Mouse (Mus musculus) Patski (cell line): ENCODE measurements around the gene Egf. TPM values are rescaled to one million over a fixed set of nuclear protein-coding genes. Genes with fewer than 3 reads are reported as not detected.
A peak's percentile ranks its signal among the peaks of the same experiment; 100 is the strongest.

ENCODE experiments used
- ATAC-seq: fragments of 100-300 bp; one replicate; pipeline ENCODE4 v1.8.0; 2021
- CTCF ChIA-PET: fragments of 350-600 bp; sonication (Branson Sonifier 250); formaldehyde crosslinking; loops from one replicate; lab custom pipeline; 2022; ENCODE audit warnings: inconsistent platforms; lab: Charles Lee
- POLR2A ChIA-PET: fragments of 350-600 bp; sonication (Branson Sonifier 250); formaldehyde crosslinking; loops from one replicate; lab custom pipeline; 2022; ENCODE audit warnings: antibody characterized with exemption, inconsistent platforms; lab: Charles Lee
- DNase-seq: peaks from one replicate; pipeline ENCODE4 v3.0.0-alpha.2; 2011; ENCODE audit warnings: low read depth, low spot score
- H3K27me3 ChIP-seq: fragments of 371-371 bp; one replicate; pipeline ENCODE4 v1.5.1; 2021
- CTCF ChIP-seq: fragments of 100-300 bp; IDR thresholded peaks from one replicate; pipeline ENCODE4 v1.5.1; 2021
- in situ Hi-C: fragments of 300-500 bp; cut with MboI; formaldehyde crosslinking; loops from 3 replicates; pipeline ENCODE4 v1.11.1; 2018; ENCODE audit warnings: low pct_unique_long_range_greater_than_20kb, mixed read lengths
- polyA plus RNA-seq: library from polyadenylated mRNA; unstranded; gene quantifications from one replicate; pipeline ENCODE4 v1.2.3, GENCODE M21; 2021

Egf gene
- polyA plus RNA-seq, 1 experiment from 2014 or later = 1.2 TPM

- DNase-seq (no peak), ATAC-seq (no peak)
- ChIA-PET CTCF (interaction anchor here (1.2 kb wide), 1 partner anchor 45 kb away, joined by 3 read pairs; no protein-coding TSS in a partner anchor), POLR2A (interaction anchor here (0.6 kb wide), 1 partner anchor 236 kb away, joined by 3 read pairs; no protein-coding TSS in a partner anchor)
- no peak for TF ChIP-seq CTCF
- H3K27me3 ChIP-seq = no peaks in the 10 kb centered on the region
- in situ Hi-C loops = no loop called here
Measured at GRCm38 (mm10) chr3:129641621-129642020, 113.5 kb downstream of the Egf start.

- ChIA-PET CTCF (interaction anchor here (1.2 kb wide), 1 partner anchor 46 kb away, joined by 3 read pairs; no protein-coding TSS in a partner anchor), POLR2A (no interaction called here)
- no peak for ATAC-seq
- no peak for DNase-seq
- H3K27me3 ChIP-seq = no peaks in the 10 kb centered on the region
- no peak for TF ChIP-seq CTCF
- in situ Hi-C loops = no loop called here
Measured at GRCm38 (mm10) chr3:129640211-129641000, 114.7 kb downstream of the Egf start.

- no peaks in the 10 kb centered on the region for H3K27me3 ChIP-seq
- TF ChIP-seq CTCF = no peak
- ATAC-seq (no peak), DNase-seq (no peak)
- ChIA-PET CTCF (no interaction called here), POLR2A (no interaction called here)
- in situ Hi-C loops = no loop called here
Measured at GRCm38 (mm10) chr3:129639701-129640100, 115.4 kb downstream of the Egf start.

GRCm38 (mm10) chr3:129637446-129637845 is 117.7 kb downstream of the Egf start:
- DNase-seq = no peak
- no peaks in the 10 kb centered on the region for H3K27me3 ChIP-seq
- no peak for TF ChIP-seq CTCF
- in situ Hi-C loops = no loop called here
- POLR2A ChIA-PET = no interaction called here
- ATAC-seq = no peak
- CTCF ChIA-PET = interaction anchor here (1.5 to 1.7 kb wide), 3 partner anchors 11 to 15 kb away, joined by 3 to 6 read pairs (median 3); no protein-coding TSS in a partner anchor

- H3K27me3 ChIP-seq = no peaks in the 10 kb centered on the region
- TF ChIP-seq CTCF = peak; percentile 61
- CTCF ChIA-PET = interaction anchor here (0.9 to 1.9 kb wide), 9 partner anchors 9 to 326 kb away, joined by 3 to 5 read pairs (median 4); no protein-coding TSS in a partner anchor
- in situ Hi-C loops = loop anchor here (5.0 kb wide), 1 partner anchor 102 kb away; the partner anchor contains the start of gene Elovl6
- peak; percentile 76 for ATAC-seq
- POLR2A ChIA-PET = interaction anchor here (0.7 kb wide), 1 partner anchor 9 kb away, joined by 3 read pairs; no protein-coding TSS in a partner anchor
- DNase-seq = no peak
Measured at GRCm38 (mm10) chr3:129634260-129634901, 120.7 kb downstream of the Egf start.

GRCm38 (mm10) chr3:129633518-129633917 is 121.6 kb downstream of the Egf start:
- DNase-seq (no peak), ATAC-seq (no peak)
- no peak for TF ChIP-seq CTCF
- ChIA-PET POLR2A (interaction anchor here (1.1 kb wide), 1 partner anchor 10 kb away, joined by 3 read pairs; no protein-coding TSS in a partner anchor), CTCF (interaction anchor here (1.5 to 1.9 kb wide), 2 partner anchors 16 to 52 kb away, joined by 3 to 4 read pairs; no protein-coding TSS in a partner anchor)
- in situ Hi-C loops = loop anchor here (5.0 kb wide), 1 partner anchor 101 kb away; the partner anchor contains the start of gene Elovl6
- no peaks in the 10 kb centered on the region for H3K27me3 ChIP-seq

GRCm38 (mm10) chr3:129631857-129632256 is 123.3 kb downstream of the Egf start:
- TF ChIP-seq CTCF = no peak
- no peak for DNase-seq
- ChIA-PET POLR2A (no interaction called here), CTCF (interaction anchor here (0.7 to 2.1 kb wide), 3 partner anchors 9 to 25 kb away, joined by 3 to 7 read pairs (median 3); no protein-coding TSS in a partner anchor)
- no peak for ATAC-seq
- no peaks in the 10 kb centered on the region for H3K27me3 ChIP-seq
- in situ Hi-C loops = loop anchor here (5.0 kb wide), 1 partner anchor 100 kb away; the partner anchor contains the start of gene Elovl6

- no peak for DNase-seq
- no peak for TF ChIP-seq CTCF
- no peak for ATAC-seq
- H3K27me3 ChIP-seq = no peaks in the 10 kb centered on the region
- ChIA-PET POLR2A (no interaction called here), CTCF (interaction anchor here (0.7 to 2.1 kb wide), 3 partner anchors 9 to 26 kb away, joined by 3 to 7 read pairs (median 3); no protein-coding TSS in a partner anchor)
- in situ Hi-C loops = loop anchor here (5.0 kb wide), 1 partner anchor 99 kb away; the partner anchor contains the start of gene Elovl6
Measured at GRCm38 (mm10) chr3:129631018-129631417, 124.1 kb downstream of the Egf start.

Other genes starting within 250 kb of the Egf start
- 24.0 TPM for gene Elovl6, start 223.0 kb downstream of the Egf start, polyA plus RNA-seq
- gene Lrit3, start 48.7 kb upstream of the Egf start, polyA plus RNA-seq = not detected
- 0.30 TPM for gene Rrh, start 67.3 kb upstream of the Egf start, polyA plus RNA-seq
- gene Gar1, start 76.1 kb upstream of the Egf start, polyA plus RNA-seq = 96.2 TPM
- gene Cfi, start 80.6 kb upstream of the Egf start, polyA plus RNA-seq = 1.3 TPM
- 33.3 TPM for gene Pla2g12a, start 123.3 kb upstream of the Egf start, polyA plus RNA-seq
- 67.4 TPM for gene Casp6, start 146.1 kb upstream of the Egf start, polyA plus RNA-seq
- 12.4 TPM for gene Mcub, start 214.9 kb upstream of the Egf start, polyA plus RNA-seq